Mouse (Mus musculus) small intestine, adult 2 months (tissue): ENCODE measurements around the gene Gal3st2. TPM values are rescaled to one million over a fixed set of nuclear protein-coding genes. Genes with fewer than 3 reads are reported as not detected.
"Not testable (repeated sequence)": the region's sequence is repeated elsewhere in the genome, so short reads cannot be mapped to it uniquely, and the experiment has no call there.

ENCODE experiments used
- H3K27ac ChIP-seq: fragments of 200-500 bp; 2 replicates; pipeline ENCODE4 v1.5.1; 2012; ENCODE audit warnings: low read depth, low read length, control low read depth, inconsistent platforms; ENCODE audit not compliant: insufficient read depth
- H3K27me3 ChIP-seq: fragments of 200-500 bp; 2 replicates; pipeline ENCODE4 v1.6.1; 2012; ENCODE audit warnings: mild to moderate bottlenecking, moderate library complexity, low read length, inconsistent platforms; ENCODE audit not compliant: control insufficient read depth, insufficient read depth
- H3K36me3 ChIP-seq: fragments of 200-500 bp; 2 replicates; pipeline ENCODE4 v1.6.1; 2012; ENCODE audit warnings: mild to moderate bottlenecking, low read length, control low read depth, inconsistent platforms; ENCODE audit not compliant: control insufficient read depth, insufficient read depth
- H3K4me1 ChIP-seq: fragments of 200-500 bp; 2 replicates; pipeline ENCODE4 v1.6.1; 2012; ENCODE audit warnings: low read length, inconsistent platforms, mixed read lengths; ENCODE audit not compliant: control insufficient read depth, insufficient read depth, insufficient read length
- H3K4me3 ChIP-seq: fragments of 200-500 bp; 2 replicates; pipeline ENCODE4 v1.5.1; 2012; ENCODE audit warnings: low read depth, mild to moderate bottlenecking, control low read depth, inconsistent platforms, low read length, moderate library complexity
- CTCF ChIP-seq: fragments of 200-500 bp; IDR thresholded peaks from 2 replicates; pipeline ENCODE4 v1.5.1; 2012; ENCODE audit warnings: low read depth, mild to moderate bottlenecking, control low read depth, inconsistent platforms, low read length, moderate library complexity, mixed read lengths; ENCODE audit not compliant: insufficient replicate concordance, insufficient read length; ENCODE audit errors: extremely low read depth
- POLR2A ChIP-seq: fragments of 200-500 bp; IDR thresholded peaks from 2 replicates; pipeline ENCODE4 v1.6.1; 2012; ENCODE audit warnings: low read depth, mild to moderate bottlenecking, control low read depth, inconsistent platforms, low read length, moderate library complexity
- WGBS: fragments of 180-500 bp; shearing (Covaris S2); methylation state at CpG from one replicate; pipeline ENCODE4 v1.1.7; 2018; 5-methylcytosine and 5-hydroxymethylcytosine counted together
- polyA plus RNA-seq: library from polyadenylated mRNA; depleted of rRNA; stranded (reverse); fragments of >200 nt; gene quantifications from 2 replicates; pipeline ENCODE4 v1.2.3, GENCODE M21; 2012; rRNA removed

Gal3st2 gene
- 40.9 and 113 TPM in 2 replicates for polyA plus RNA-seq

GRCm38 (mm10) chr1:93861048-93861447, at the start of gene Gal3st2:
Gal3st2 (plus strand) TSS chr1:93861306.
- WGBS, result 36% methylated on average over 2 of the region's 2 CpGs
- H3K36me3 ChIP-seq, H3K27me3 ChIP-seq, H3K4me1 ChIP-seq: not testable (repeated sequence)
- Histone ChIP-seq H3K4me3 (peak within 1 kb of the TSS; percentile 51), H3K27ac (peak within 1 kb of the TSS; percentile 86)

- H3K27me3 ChIP-seq, result no peaks in the 10 kb centered on the region
- peaks cover 77% of the 10 kb centered on the region for H3K36me3 ChIP-seq
- 85% methylated on average over 8 of the region's 8 CpGs for WGBS
These were observed 49.5 kb upstream of the Gal3st2 start for GRCm38 (mm10) chr1:93811495-93812039.

GRCm38 (mm10) chr1:93817823-93818532, 43.1 kb upstream of the Gal3st2 start:
- peaks cover 70% of the 10 kb centered on the region for H3K36me3 ChIP-seq
- WGBS, result 83% methylated on average over 8 of the region's 8 CpGs

More at GRCm38 (mm10) chr1:93811495-93812039, 49.5 kb upstream of the Gal3st2 start:
- Histone ChIP-seq H3K4me1 (no peaks in the 10 kb centered on the region), H3K4me3 (no peak overlapping the region), H3K27ac (no peak overlapping the region)
- TF ChIP-seq CTCF (no peak), POLR2A (no peak)

GRCm38 (mm10) chr1:93818722-93819121, 42.4 kb upstream of the Gal3st2 start:
- peaks cover 63% of the 10 kb centered on the region for H3K36me3 ChIP-seq
- WGBS, result 84% methylated on average over 7 of the region's 7 CpGs
- H3K4me1 ChIP-seq, result no peaks in the 10 kb centered on the region; the same call in 1 of the 2 replicates

More at GRCm38 (mm10) chr1:93817823-93818532, 43.1 kb upstream of the Gal3st2 start:
- no peaks in the 10 kb centered on the region for H3K4me1 ChIP-seq
- no peaks in the 10 kb centered on the region for H3K27me3 ChIP-seq
- H3K27ac ChIP-seq, result no peak overlapping the region
- H3K4me3 ChIP-seq, result no peak overlapping the region
- no peak for TF ChIP-seq CTCF
- no peak for TF ChIP-seq POLR2A

GRCm38 (mm10) chr1:93823796-93824495, 37.2 kb upstream of the Gal3st2 start:
- no peak overlapping the region for H3K4me3 ChIP-seq
- H3K36me3 ChIP-seq, result peaks cover 14% of the 10 kb centered on the region
- TF ChIP-seq CTCF, result no peak
- TF ChIP-seq POLR2A, result no peak
- WGBS, result 60% methylated on average over 3 of the region's 3 CpGs
- no peak overlapping the region for H3K27ac ChIP-seq
- H3K4me1 ChIP-seq, result peaks cover 7% of the 10 kb centered on the region; the same call in 1 of the 2 replicates
- no peaks in the 10 kb centered on the region for H3K27me3 ChIP-seq

More at GRCm38 (mm10) chr1:93818722-93819121, 42.4 kb upstream of the Gal3st2 start:
- no peak for TF ChIP-seq CTCF
- TF ChIP-seq POLR2A, result no peak
- H3K4me3 ChIP-seq, result no peak overlapping the region
- no peaks in the 10 kb centered on the region for H3K27me3 ChIP-seq
- H3K27ac ChIP-seq, result no peak overlapping the region

GRCm38 (mm10) chr1:93824609-93825008, 36.5 kb upstream of the Gal3st2 start, which contains the start of gene D2hgdh:
D2hgdh (plus strand) TSS chr1:93824909.
- 11% methylated on average over 10 of the region's 10 CpGs for WGBS
- H3K27me3 ChIP-seq, result no peaks in the 10 kb centered on the region
- TF ChIP-seq CTCF, result peak; percentile 2; the same call in 1 of the 2 replicates
- no peak for TF ChIP-seq POLR2A

GRCm38 (mm10) chr1:93825105-93825674, 35.9 kb upstream of the Gal3st2 start:
- under 1% methylated on average over 30 of the region's 30 CpGs for WGBS
- H3K27ac ChIP-seq, result peak overlapping the region; percentile 96
- peak overlapping the region; percentile 68 for H3K4me3 ChIP-seq
- no peaks in the 10 kb centered on the region for H3K27me3 ChIP-seq
- H3K4me1 ChIP-seq, result peaks cover 7% of the 10 kb centered on the region; the same call in 1 of the 2 replicates
- TF ChIP-seq POLR2A, result peak; percentile 62
- 0 out of 2 replicates have a peak, but pooled peaks have one; percentile 3 for TF ChIP-seq CTCF
- H3K36me3 ChIP-seq, result peaks cover 3% of the 10 kb centered on the region; the same call in 1 of the 2 replicates

More at GRCm38 (mm10) chr1:93824609-93825008, 36.5 kb upstream of the Gal3st2 start, which contains the start of gene D2hgdh:
- Histone ChIP-seq H3K4me3 (peak within 1 kb of the TSS; percentile 68), H3K36me3 (peaks cover 7% of the 10 kb centered on the region; the same call in 1 of the 2 replicates), H3K4me1 (peaks cover 7% of the 10 kb centered on the region; the same call in 1 of the 2 replicates), H3K27ac (peak within 1 kb of the TSS; percentile 96)
